Mouse (Mus musculus): ENCODE data around the gene Vmn2r89. TPM values are rescaled to one million over a fixed set of nuclear protein-coding genes. Genes with fewer than 3 reads are reported as not detected.
"Not testable (repeated sequence)": the region's sequence is repeated elsewhere in the genome, so short reads cannot be mapped to it uniquely, and the experiment has no call there.

The Vmn2r89 gene
- not detected in 2 replicates for polyA plus RNA-seq (2015; fragmentation: Nextera tagmentation; extraction: Ambion mirVana)

- not testable (repeated sequence) for H3K27me3 ChIP-seq (replicated peaks); H3K9ac ChIP-seq; H3K36me3 ChIP-seq; H3K9me3 ChIP-seq; H3K27ac ChIP-seq (replicated peaks); ATAC-seq (ENCODE audit: extremely low read depth, insufficient number of reproducible peaks, low FRiP score, low TSS enrichment); H3K4me2 ChIP-seq; H3K4me1 ChIP-seq; H3K4me3 ChIP-seq
- 68% methylated on average over 2 of the region's 2 CpGs for WGBS
Observed at GRCm38 (mm10) chr14:51451557-51451956, at the start of gene Vmn2r89. TSS of gene Vmn2r89 (plus strand) at chr14:51451857.

- Histone ChIP-seq H3K9ac (no peak within 1 kb of the TSS), H3K27ac (replicated peaks) (no peak within 1 kb of the TSS), H3K4me3 (no peak within 1 kb of the TSS), H3K4me2 (no peak within 1 kb of the TSS), H3K27me3 (replicated peaks) (no peaks in the 10 kb centered on the region), H3K36me3 (no peaks in the 10 kb centered on the region), H3K4me1 (no peaks in the 10 kb centered on the region), H3K9me3 (no peaks in the 10 kb centered on the region)
- WGBS = 72% methylated on average over 1 of the region's 1 CpGs
- no peak for ATAC-seq (ENCODE audit: extremely low read depth, insufficient number of reproducible peaks, low FRiP score, low TSS enrichment)
Observed at GRCm38 (mm10) chr14:51410520-51410919, 41.1 kb upstream of the Vmn2r89 start, which contains the start of gene Vmn2r88. TSS of gene Vmn2r88 (plus strand) at chr14:51410820.

- ATAC-seq (ENCODE audit: extremely low read depth, insufficient number of reproducible peaks, low FRiP score, low TSS enrichment) = no peak
- no peaks in the 10 kb centered on the region for H3K9me3 ChIP-seq
- H3K4me2 ChIP-seq = no peak overlapping the region
- no peak overlapping the region for H3K27ac ChIP-seq (replicated peaks)
- WGBS = 53% methylated on average over 2 of the region's 2 CpGs
- H3K27me3 ChIP-seq (replicated peaks) = no peaks in the 10 kb centered on the region
- no peak overlapping the region for H3K9ac ChIP-seq
- no peak overlapping the region for H3K4me3 ChIP-seq
- no peaks in the 10 kb centered on the region for H3K36me3 ChIP-seq
- no peaks in the 10 kb centered on the region for H3K4me1 ChIP-seq
Observed at GRCm38 (mm10) chr14:51423885-51424284, 27.8 kb upstream of the Vmn2r89 start.

GRCm38 (mm10) chr14:51430138-51430537 is 21.5 kb upstream of the Vmn2r89 start:
- H3K9ac ChIP-seq; H3K27me3 ChIP-seq (replicated peaks); H3K9me3 ChIP-seq; ATAC-seq (ENCODE audit: extremely low read depth, insufficient number of reproducible peaks, low FRiP score, low TSS enrichment); H3K4me1 ChIP-seq; H3K27ac ChIP-seq (replicated peaks); H3K36me3 ChIP-seq; H3K4me2 ChIP-seq; H3K4me3 ChIP-seq: not testable (repeated sequence)

- no peaks in the 10 kb centered on the region for H3K36me3 ChIP-seq
- no peaks in the 10 kb centered on the region for H3K4me1 ChIP-seq
- H3K27ac ChIP-seq (replicated peaks) = no peak overlapping the region
- no peak overlapping the region for H3K4me2 ChIP-seq
- 88% methylated on average over 16 of the region's 16 CpGs for WGBS
- H3K9ac ChIP-seq = no peak overlapping the region
- H3K4me3 ChIP-seq = no peak overlapping the region
- H3K27me3 ChIP-seq (replicated peaks) = no peaks in the 10 kb centered on the region
- ATAC-seq (ENCODE audit: extremely low read depth, insufficient number of reproducible peaks, low FRiP score, low TSS enrichment) = 0 out of 2 replicates have a peak, but pooled peaks have one; percentile 25
- H3K9me3 ChIP-seq = peaks cover 22% of the 10 kb centered on the region
Observed at GRCm38 (mm10) chr14:51434546-51434945, 17.1 kb upstream of the Vmn2r89 start.

GRCm38 (mm10) chr14:51435020-51435419 is 16.6 kb upstream of the Vmn2r89 start:
- Histone ChIP-seq H3K4me2 (no peak overlapping the region), H3K4me3 (no peak overlapping the region), H3K9me3 (peaks cover 22% of the 10 kb centered on the region), H3K4me1 (no peaks in the 10 kb centered on the region), H3K9ac (no peak overlapping the region), H3K27ac (replicated peaks) (no peak overlapping the region), H3K27me3 (replicated peaks) (no peaks in the 10 kb centered on the region), H3K36me3 (no peaks in the 10 kb centered on the region)
- ATAC-seq (ENCODE audit: extremely low read depth, insufficient number of reproducible peaks, low FRiP score, low TSS enrichment) = no peak
- 94% methylated on average over 26 of the region's 26 CpGs for WGBS

GRCm38 (mm10) chr14:51438955-51439354 is 12.7 kb upstream of the Vmn2r89 start:
- H3K9ac ChIP-seq = no peak overlapping the region
- no peak overlapping the region for H3K4me2 ChIP-seq
- 74% methylated on average over 4 of the region's 4 CpGs for WGBS
- no peaks in the 10 kb centered on the region for H3K36me3 ChIP-seq
- H3K4me1 ChIP-seq = no peaks in the 10 kb centered on the region
- peaks cover 22% of the 10 kb centered on the region for H3K9me3 ChIP-seq
- H3K4me3 ChIP-seq = no peak overlapping the region
- ATAC-seq (ENCODE audit: extremely low read depth, insufficient number of reproducible peaks, low FRiP score, low TSS enrichment) = no peak
- no peak overlapping the region for H3K27ac ChIP-seq (replicated peaks)
- no peaks in the 10 kb centered on the region for H3K27me3 ChIP-seq (replicated peaks)

- not testable (repeated sequence) for H3K36me3 ChIP-seq; H3K27ac ChIP-seq (replicated peaks); H3K4me1 ChIP-seq; H3K27me3 ChIP-seq (replicated peaks); H3K4me2 ChIP-seq; ATAC-seq (ENCODE audit: extremely low read depth, insufficient number of reproducible peaks, low FRiP score, low TSS enrichment); H3K4me3 ChIP-seq; H3K9ac ChIP-seq; H3K9me3 ChIP-seq
- WGBS = 80% methylated on average over 10 of the region's 10 CpGs
Observed at GRCm38 (mm10) chr14:51480278-51480677, 28.6 kb downstream of the Vmn2r89 start.

GRCm38 (mm10) chr14:51481332-51482015 is 29.8 kb downstream of the Vmn2r89 start:
- not testable (repeated sequence) for H3K9ac ChIP-seq; H3K4me1 ChIP-seq; H3K27me3 ChIP-seq (replicated peaks); H3K4me2 ChIP-seq; ATAC-seq (ENCODE audit: extremely low read depth, insufficient number of reproducible peaks, low FRiP score, low TSS enrichment); H3K9me3 ChIP-seq; H3K27ac ChIP-seq (replicated peaks); H3K4me3 ChIP-seq; H3K36me3 ChIP-seq
- WGBS = 71% methylated on average over 12 of the region's 12 CpGs

- ATAC-seq (ENCODE audit: extremely low read depth, insufficient number of reproducible peaks, low FRiP score, low TSS enrichment) = no peak
- Histone ChIP-seq H3K27ac (replicated peaks) (no peak overlapping the region), H3K4me2 (peak overlapping the region; percentile 20; the same call in 1 of the 2 replicates), H3K36me3 (no peaks in the 10 kb centered on the region), H3K27me3 (replicated peaks) (no peaks in the 10 kb centered on the region), H3K9ac (no peak overlapping the region), H3K4me3 (0 out of 2 replicates have a peak overlapping the region, but pooled peaks have one; percentile 9), H3K4me1 (no peaks in the 10 kb centered on the region), H3K9me3 (no peaks in the 10 kb centered on the region)
- WGBS = 79% methylated on average over 5 of the region's 5 CpGs
Observed at GRCm38 (mm10) chr14:51482051-51482715, 30.5 kb downstream of the Vmn2r89 start.

- H3K27ac ChIP-seq (replicated peaks); ATAC-seq (ENCODE audit: extremely low read depth, insufficient number of reproducible peaks, low FRiP score, low TSS enrichment); H3K9ac ChIP-seq; H3K27me3 ChIP-seq (replicated peaks); H3K4me3 ChIP-seq; H3K36me3 ChIP-seq; H3K9me3 ChIP-seq; H3K4me1 ChIP-seq; H3K4me2 ChIP-seq: not testable (repeated sequence)
- 71% methylated on average over 10 of the region's 10 CpGs for WGBS
Observed at GRCm38 (mm10) chr14:51482971-51483381, 31.3 kb downstream of the Vmn2r89 start.

- no peak overlapping the region for H3K9ac ChIP-seq
- H3K4me2 ChIP-seq = no peak overlapping the region
- H3K36me3 ChIP-seq = no peaks in the 10 kb centered on the region
- no peaks in the 10 kb centered on the region for H3K4me1 ChIP-seq
- no peak for ATAC-seq (ENCODE audit: extremely low read depth, insufficient number of reproducible peaks, low FRiP score, low TSS enrichment)
- no peaks in the 10 kb centered on the region for H3K27me3 ChIP-seq (replicated peaks)
- WGBS = 79% methylated on average over 1 of the region's 1 CpGs
- H3K9me3 ChIP-seq = no peaks in the 10 kb centered on the region
- no peak overlapping the region for H3K4me3 ChIP-seq
- H3K27ac ChIP-seq (replicated peaks) = no peak overlapping the region
Observed at GRCm38 (mm10) chr14:51483671-51484070, 32.0 kb downstream of the Vmn2r89 start.

Data from heart, embryonic 13.5 days (tissue).